Mouse (Mus musculus) hindbrain, embryonic 14.5 days (tissue): ENCODE results near the gene Arl9. TPM values are rescaled to one million over a fixed set of nuclear protein-coding genes. Genes with fewer than 3 reads are reported as not detected.

Experiments used
- ATAC-seq: fragments of 200-750 bp; cut with Nextera tagmentation; 2 replicates; pipeline ENCODE4 v1.8.0; 2017; ENCODE audit warnings: moderate number of reproducible peaks, mild to moderate bottlenecking, moderate TSS enrichment, moderate library complexity; ENCODE audit not compliant: low FRiP score
- DNase-seq: peaks from one replicate; pipeline ENCODE4 v3.0.0-alpha.2; 2015; ENCODE audit warnings: low spot score
- H3K27ac ChIP-seq: fragments of 300-500 bp; sonication (generic); 2 replicates; pipeline ENCODE4 v1.5.1; 2014; ENCODE audit warnings: mild to moderate bottlenecking, moderate library complexity
- H3K27me3 ChIP-seq: fragments of 300-500 bp; sonication (generic); 2 replicates; pipeline ENCODE4 v1.6.1; 2014; ENCODE audit warnings: mild to moderate bottlenecking, low read length, mixed read lengths; ENCODE audit not compliant: control insufficient read depth, insufficient read depth
- H3K36me3 ChIP-seq: fragments of 300-500 bp; sonication (generic); replicated peaks from 2 replicates; pipeline ENCODE4 v1.6.1; 2014; ENCODE audit not compliant: control insufficient read depth, insufficient read depth
- H3K4me1 ChIP-seq: fragments of 300-500 bp; sonication (generic); replicated peaks from 2 replicates; pipeline ENCODE4 v1.6.1; 2014; ENCODE audit warnings: antibody characterized with exemption, low read length, mixed read lengths; ENCODE audit not compliant: control insufficient read depth, insufficient read depth
- H3K4me2 ChIP-seq: fragments of 300-500 bp; sonication (generic); replicated peaks from 2 replicates; pipeline ENCODE4 v1.6.1; 2014; ENCODE audit warnings: mild to moderate bottlenecking, moderate library complexity
- H3K4me3 ChIP-seq: fragments of 300-500 bp; sonication (generic); replicated peaks from 2 replicates; pipeline ENCODE4 v1.5.1; 2014; ENCODE audit warnings: mild to moderate bottlenecking, low read length
- H3K9ac ChIP-seq: fragments of 300-500 bp; sonication (generic); 2 replicates; pipeline ENCODE4 v1.6.1; 2014
- H3K9me3 ChIP-seq: fragments of 300-500 bp; sonication (generic); 2 replicates; pipeline ENCODE4 v1.6.1; 2016; ENCODE audit warnings: low read length; ENCODE audit not compliant: control insufficient read depth
- WGBS: fragments of 180-500 bp; shearing (Covaris S2); extraction: QIAGEN DNeasy Blood & Tissue Kit; methylation state at CpG from one replicate; pipeline ENCODE4 v1.1.7; 2014; 5-methylcytosine and 5-hydroxymethylcytosine counted together
- polyA plus RNA-seq: library from polyadenylated mRNA; unstranded; fragments of >200 nt; fragmentation: Nextera tagmentation; extraction: Ambion mirVana; gene quantifications from 2 replicates; pipeline ENCODE4 v1.2.1, GENCODE M21; 2014

Gene Arl9
- polyA plus RNA-seq, 1 experiment from 2014 or later, result not detected

DNA sequence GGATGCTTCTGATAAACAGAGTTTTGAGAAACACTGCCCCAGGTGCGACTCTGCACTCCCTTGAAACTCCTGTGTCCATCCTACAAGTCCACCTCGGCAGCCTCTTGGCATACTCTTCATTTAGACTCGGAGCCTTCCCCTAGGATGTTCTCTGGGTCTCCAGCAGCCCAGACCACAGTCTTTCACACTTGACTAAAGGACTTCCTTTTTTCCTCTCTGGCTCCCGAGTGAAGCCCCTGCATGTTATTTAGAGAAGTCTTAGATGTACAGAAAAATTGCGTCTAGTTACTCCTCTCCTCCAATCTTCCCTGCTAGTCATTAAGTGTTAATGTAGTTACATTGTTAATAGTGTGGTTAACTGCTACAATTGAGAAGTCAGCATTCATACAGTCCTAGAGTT is 40.5 kb downstream of the Arl9 start:
- Histone ChIP-seq H3K9ac (no peak overlapping the region), H3K36me3 (no peaks in the 10 kb centered on the region), H3K4me3 (no peak overlapping the region), H3K27me3 (no peaks in the 10 kb centered on the region), H3K9me3 (no peaks in the 10 kb centered on the region), H3K4me2 (no peak overlapping the region), H3K4me1 (no peaks in the 10 kb centered on the region), H3K27ac (no peak overlapping the region)
- 80% methylated on average over 5 of the region's 5 CpGs for WGBS
- no peak for DNase-seq
- ATAC-seq, result no peak

DNA sequence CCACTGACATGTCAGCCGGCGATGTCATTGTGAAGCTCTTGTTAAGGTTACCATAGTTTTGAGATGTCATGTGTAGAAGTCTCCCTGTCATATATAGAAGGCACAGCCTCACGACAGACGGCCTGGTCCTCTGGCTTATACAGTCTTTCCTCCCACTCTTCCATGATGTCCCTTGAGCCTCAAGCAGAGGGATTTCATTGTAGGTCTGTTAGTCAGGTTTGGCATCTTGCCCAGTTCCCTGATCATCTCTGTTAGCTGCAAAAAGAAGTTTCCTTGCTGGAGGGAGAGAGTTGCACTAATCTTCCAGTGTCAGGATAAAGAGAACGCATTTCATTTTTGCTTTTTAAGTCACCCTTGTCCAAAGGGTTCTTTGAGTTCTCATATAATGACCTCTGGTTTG is 48.8 kb downstream of the Arl9 start:
- no peak for ATAC-seq

DNA sequence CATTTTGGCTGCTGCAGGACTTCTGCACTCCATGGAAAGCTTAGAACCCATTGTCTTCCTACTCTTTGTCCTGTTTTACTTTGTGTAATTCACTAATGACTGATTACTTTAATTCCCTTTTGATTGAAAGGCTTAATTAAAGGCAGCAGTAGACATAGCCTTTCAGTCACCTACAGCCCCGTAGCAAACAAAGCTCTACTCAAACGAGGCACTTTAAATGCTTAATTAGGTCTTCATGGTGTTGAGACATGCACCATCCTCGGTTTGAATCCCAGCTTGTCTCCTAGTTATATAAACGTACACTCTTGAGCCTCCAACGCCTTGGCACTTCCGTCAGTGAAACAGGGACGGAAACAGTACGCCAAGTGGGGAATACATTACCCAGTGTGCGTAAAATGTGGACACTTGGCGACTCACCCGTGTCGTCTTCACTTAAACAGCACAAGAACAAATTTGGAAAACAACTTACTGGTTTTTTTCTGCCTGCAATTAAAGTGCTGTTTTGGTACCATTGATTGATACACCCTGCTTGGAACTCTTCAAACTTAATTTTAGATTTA is 53.1 kb downstream of the Arl9 start:
- Histone ChIP-seq H3K9ac (no peak overlapping the region), H3K4me2 (no peak overlapping the region), H3K27ac (no peak overlapping the region), H3K27me3 (no peaks in the 10 kb centered on the region), H3K4me1 (no peaks in the 10 kb centered on the region), H3K36me3 (no peaks in the 10 kb centered on the region), H3K4me3 (no peak overlapping the region), H3K9me3 (0 out of 2 replicates have a peak, but pooled peaks cover 3% of the 10 kb centered on the region)
- no peak for DNase-seq
- ATAC-seq, result no peak
- 52% methylated on average over 12 of the region's 12 CpGs for WGBS

More for the DNA sequence above, 48.8 kb downstream of the Arl9 start:
- no peaks in the 10 kb centered on the region for H3K36me3 ChIP-seq
- no peak overlapping the region for H3K9ac ChIP-seq
- no peak for DNase-seq
- H3K4me1 ChIP-seq, result no peaks in the 10 kb centered on the region
- H3K27ac ChIP-seq, result no peak overlapping the region
- H3K27me3 ChIP-seq, result no peaks in the 10 kb centered on the region
- WGBS, result 88% methylated on average over 5 of the region's 5 CpGs
- no peak overlapping the region for H3K4me2 ChIP-seq
- H3K4me3 ChIP-seq, result no peak overlapping the region
- 0 out of 2 replicates have a peak, but pooled peaks cover 3% of the 10 kb centered on the region for H3K9me3 ChIP-seq

Other genes with a start within 250 kb of the Arl9 start
- gene Aasdh, start 98.5 kb upstream of the Arl9 start, polyA plus RNA-seq, result 14.0 and 18.6 TPM in 2 replicates
- gene Paics, start 52.7 kb upstream of the Arl9 start, polyA plus RNA-seq, result 161 and 188 TPM in 2 replicates
- gene Ppat, start 52.5 kb upstream of the Arl9 start, polyA plus RNA-seq, result 13.7 and 17.4 TPM in 2 replicates
- gene Srp72, start 29.4 kb upstream of the Arl9 start, polyA plus RNA-seq, result 87.6 and 95.2 TPM in 2 replicates
- gene Thegl, start 12.0 kb downstream of the Arl9 start, polyA plus RNA-seq, result 0.53 and 0.66 TPM in 2 replicates
- gene Hopx, start 111.1 kb downstream of the Arl9 start, polyA plus RNA-seq, result 8.4 and 11.3 TPM in 2 replicates
- 1.8 and 2.0 TPM in 2 replicates for gene Spink2, start 207.4 kb downstream of the Arl9 start, polyA plus RNA-seq